Mouse (Mus musculus) natural killer cell, adult 2 months (primary cell): ENCODE data around the gene Hnrnph1.
A peak's percentile ranks its signal among the peaks of the same experiment; 100 is the strongest.

ENCODE experiments used
- DNase-seq, 2 experiments: peaks; one replicate each; pipeline ENCODE4 v3.0.0; 2022; ENCODE audit warnings: low spot score in 2 of 2

Hnrnph1 gene

DNA sequence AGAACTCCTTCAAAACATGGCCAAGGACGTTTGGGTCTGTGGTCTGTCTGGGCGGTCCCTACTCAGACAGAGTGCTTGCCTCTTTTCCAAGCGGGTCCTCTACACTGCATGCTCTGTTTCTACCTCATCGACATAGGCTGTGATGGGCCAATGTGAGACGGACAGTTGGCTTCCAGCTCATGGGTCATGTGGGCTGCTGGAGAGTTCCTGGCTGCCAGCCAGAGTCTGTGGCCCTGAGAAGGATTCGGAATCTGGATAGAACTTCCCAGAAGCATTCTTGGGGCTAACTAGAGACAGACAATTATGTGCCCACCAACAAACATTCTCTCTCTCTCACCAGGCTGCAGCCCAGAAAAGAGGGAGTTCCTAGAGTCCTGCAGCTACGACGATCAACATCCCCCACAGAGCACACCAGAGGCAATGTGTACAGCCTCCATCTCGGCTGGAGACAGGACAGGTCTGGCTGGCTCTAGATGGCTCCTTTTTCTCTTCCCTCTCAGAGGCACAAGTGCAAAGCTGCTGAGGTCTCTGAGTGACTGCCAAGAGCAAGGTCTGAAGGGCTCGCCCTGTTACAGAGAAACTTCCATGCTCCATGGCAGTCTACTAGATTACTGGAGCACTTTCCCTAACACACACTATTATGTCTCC lies 26.7 kb downstream of the Hnrnph1 start:
- no peak for DNase-seq

DNA sequence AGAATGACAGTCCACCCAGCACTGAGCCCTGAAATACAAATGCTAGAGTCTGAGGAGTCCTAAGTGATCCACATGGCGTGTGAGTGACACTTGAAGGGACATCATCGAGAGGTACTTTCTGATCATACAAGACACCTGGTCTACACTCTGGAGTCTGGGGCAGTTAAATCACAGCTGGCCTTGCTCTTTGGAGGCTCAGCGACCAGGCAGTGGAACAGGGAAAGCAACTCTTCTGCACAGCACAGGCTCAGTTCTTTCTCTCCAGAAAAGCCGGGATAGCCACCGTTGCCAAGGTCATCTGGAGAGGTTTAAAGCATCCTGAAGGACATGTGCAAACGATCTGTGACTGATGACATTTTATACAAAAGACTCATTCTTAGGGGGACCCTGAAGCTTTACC lies 30.4 kb downstream of the Hnrnph1 start:
- DNase-seq = no peak

DNA sequence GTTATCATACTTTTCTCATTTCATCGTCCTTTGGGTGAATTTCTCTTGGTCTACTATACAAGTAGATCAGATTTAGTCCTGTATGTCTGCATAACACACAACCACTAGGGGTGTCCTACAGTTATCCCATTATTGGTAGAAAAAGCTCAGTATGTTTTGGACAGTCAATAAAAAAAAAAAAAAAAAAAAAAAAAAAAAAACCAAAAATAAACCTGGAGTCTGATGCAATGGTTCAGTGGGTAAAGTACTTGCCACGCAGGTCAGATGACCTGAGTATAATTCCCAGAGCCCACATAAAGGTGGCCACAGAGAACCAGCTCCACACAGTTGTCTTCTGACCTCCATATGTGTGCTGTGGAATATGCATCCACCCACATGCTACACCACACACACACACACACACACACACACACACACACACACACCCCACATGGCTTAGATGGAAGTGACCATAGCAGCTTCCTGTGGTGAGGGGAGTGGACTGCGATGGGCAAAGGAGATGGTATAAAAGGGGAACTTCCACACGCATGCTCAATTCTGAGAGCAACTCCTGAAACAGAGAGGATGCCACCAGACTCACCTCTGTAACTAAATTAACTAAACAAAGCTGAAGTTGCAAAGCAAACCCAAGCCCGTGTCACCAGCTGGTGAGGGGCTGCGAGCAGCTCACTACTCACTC lies 38.9 kb downstream of the Hnrnph1 start:
- DNase-seq = no peak

DNA sequence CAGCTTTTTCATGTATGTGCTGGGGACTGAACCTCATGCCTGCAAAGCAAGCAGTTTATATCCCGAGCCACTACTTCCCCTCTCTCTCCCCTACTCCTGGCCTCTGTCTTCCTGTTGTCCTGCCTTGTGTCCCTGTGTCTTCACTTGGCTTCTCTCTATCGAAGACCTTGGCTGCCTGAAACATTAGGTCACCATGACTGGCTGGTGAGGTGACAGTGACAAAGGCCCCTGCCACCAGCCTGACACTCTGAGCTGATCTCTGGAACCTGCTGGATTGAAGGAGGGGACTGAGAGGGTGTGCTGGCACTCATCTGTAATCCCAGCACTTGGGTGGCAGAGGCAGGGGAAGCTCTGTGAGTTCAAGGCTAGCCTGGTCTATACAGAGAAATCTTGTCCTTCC lies 41.1 kb downstream of the Hnrnph1 start:
- DNase-seq = no peak

DNA sequence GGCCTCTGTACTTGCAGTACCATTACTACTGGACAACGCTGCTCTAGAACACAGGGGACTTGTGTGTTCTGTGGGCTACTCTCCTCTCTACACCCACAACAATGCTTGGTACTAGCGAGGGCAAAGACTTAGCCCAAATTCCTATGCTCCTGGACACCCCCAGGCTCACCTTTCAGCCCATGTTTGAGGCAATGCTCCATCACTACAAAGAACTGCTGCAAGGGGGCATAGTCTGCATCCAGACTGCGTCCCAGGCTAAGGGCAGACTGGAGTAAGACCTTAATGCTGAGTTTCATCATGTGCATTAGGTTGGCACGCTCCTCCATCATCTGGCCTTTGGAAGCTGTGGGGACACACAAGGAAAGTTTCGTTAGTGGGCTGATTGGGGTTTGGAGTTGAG lies 44.7 kb downstream of the Hnrnph1 start:
- no peak for DNase-seq

DNA sequence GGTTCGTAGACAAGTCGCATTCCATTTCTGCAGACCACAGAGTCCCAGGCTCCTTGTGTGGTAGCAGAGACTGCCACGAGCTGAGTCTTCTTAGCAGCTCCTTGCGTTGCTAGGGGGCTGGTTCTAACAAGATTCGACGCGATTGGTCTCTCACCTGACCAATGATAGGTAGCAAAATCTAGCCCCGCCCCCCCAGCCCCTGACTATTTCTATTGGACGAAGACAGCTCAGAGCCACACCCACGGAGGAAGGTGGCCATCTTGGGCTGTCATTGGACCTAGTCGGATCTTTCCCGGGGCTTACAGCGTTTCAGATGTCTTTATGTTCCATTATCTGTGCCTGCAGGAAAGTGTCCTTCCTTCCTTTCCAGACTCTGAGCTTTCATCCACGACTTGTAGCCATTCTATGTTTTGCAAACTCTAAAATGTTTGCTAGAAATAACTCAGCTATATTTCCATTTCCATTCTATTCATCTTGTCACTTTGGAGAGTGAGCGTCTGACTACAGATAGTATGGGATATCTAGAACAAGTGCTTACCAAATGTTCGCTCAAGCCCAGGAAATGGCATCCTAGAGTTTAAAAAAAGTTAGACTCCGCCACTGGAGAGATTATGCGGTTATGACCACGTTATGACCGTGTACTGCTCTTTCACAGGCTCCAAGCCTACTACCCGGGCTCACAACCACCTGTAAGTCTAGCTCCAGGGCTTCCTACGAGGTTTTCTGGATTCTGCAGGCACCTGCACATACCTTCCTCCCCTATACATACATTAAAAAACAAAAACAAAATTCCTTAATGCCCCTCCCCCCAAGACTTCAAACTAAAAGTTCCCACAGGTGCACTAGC lies 45.4 kb downstream of the Hnrnph1 start:
- peak in 1 of 2 experiments; percentile 28 for DNase-seq

DNA sequence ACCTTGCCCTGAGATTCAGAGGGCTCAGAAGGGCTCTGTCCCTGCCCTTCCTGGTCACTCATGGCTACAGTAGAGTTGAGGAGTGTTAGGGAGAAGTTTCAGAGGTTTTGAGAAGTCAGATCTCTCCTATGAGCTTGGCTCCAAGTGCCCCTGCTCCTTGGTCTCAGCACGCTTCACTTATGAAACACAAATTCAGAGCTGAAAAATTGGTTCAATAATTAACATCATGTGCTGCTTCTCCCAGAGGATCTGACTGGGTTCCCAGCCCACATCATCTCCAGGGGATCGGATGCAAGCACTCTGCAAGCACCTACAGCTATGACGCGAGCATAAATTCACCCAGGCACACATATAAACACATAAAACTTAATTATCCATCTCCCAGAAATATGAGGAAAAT lies 49.3 kb downstream of the Hnrnph1 start:
- DNase-seq = no peak

DNA sequence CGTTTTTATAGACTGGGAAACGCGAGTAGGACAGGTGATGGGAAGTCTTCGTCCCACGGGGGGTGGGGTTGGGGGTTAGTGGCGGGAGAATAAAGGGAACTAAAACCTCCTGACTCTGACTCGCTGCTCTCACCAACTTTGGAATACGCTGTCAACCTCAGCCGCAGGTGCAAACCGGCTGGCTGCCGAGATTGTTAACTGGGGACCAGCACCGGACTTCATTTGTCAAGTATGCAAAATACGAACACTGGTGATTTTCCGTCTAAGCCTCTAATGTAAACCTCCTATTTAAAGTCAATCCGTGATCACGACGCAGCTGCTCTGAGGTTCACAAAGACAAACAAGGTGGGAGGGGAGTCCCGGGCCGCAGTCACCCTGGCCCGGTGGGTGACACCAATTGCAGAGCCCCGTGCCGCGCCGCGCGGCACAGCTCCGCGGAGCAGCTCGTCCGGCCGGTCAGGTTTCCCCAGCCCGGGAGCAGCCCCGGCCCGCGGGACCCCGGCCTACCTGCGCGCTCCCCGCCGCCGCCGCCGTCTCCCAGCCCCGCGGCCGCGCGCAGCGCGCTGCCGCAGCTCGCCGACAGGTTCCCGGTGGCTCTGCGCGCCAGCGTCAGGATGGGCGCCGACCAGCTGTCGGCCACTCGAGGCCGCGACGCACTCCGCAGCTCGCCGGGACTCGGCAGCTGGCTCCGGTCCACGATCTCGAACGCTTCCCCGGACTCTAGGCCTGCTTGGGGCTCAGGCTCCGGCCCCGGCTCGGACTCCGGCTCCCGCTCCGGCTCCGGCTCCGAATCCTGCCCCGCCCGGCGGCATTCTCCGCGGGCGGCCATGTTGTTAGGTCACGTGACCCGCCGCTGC lies 53.7 kb downstream of the Hnrnph1 start, which contains the start of gene Rufy1:
Gene Rufy1 (minus strand): TSS at position 849 of the 857 bp plus-strand sequence.
- peak; percentile 72 to 82 for DNase-seq

DNA sequence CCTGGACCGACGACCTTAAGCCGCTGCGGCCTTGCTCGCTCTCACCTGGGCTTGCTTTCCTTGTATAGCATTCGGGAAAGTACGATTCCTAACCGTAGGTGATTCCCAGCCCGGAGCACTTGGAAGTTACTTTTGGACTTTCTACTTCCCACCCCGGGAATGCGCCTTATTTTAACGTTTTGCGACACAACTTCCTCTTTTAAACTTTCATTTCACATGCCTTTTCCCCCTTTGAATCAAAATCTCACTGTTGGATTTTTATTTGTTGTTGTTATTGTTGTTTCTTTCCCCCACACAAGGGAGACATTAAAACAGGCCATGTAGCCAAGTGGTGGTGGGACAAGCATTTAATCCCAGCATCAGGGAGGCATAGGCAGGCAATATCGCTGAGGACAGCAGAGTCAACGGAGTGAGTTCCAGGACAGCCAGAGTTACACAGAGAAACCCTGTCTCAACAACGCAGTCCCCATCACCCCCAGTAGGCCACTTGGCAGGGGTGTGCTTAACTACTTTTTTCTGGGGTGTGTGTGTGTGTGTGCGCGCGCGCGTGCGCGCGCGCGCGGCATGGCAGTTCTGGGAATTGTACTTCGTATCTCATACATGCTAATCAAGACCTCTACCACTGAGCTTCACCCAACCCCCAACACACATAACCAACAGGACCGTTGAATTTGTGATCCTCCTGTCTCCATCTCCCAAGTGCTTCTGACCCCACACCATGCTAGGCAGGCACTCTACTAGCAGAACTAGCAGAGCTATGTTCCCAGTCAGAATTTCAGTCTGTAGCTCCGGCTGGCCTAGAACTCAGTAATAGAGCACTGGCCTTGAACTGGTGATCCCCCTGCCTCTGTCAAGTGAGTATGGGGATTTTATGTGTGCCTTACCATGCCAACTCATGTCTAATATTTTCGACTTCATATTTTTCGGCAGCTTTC lies 54.6 kb downstream of the Hnrnph1 start:
- no peak for DNase-seq

DNA sequence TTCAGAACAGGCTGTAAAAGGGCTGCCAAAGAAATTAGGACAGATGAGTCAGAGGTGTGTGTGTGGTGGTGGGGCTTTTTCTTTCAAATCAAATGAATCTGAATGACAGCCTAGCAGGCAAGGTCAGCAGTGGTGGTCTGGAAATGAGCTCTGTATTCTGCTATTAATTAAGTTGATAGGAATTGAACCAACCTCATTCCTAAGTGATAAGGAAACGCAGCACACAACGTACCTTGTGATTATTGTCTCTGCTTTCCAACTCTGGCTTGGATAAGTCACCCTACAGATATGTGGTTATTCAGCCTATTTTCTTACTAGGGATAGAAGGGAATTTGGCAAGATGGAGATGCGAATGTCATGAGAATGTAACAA lies 55.3 kb downstream of the Hnrnph1 start:
- DNase-seq = no peak

DNA sequence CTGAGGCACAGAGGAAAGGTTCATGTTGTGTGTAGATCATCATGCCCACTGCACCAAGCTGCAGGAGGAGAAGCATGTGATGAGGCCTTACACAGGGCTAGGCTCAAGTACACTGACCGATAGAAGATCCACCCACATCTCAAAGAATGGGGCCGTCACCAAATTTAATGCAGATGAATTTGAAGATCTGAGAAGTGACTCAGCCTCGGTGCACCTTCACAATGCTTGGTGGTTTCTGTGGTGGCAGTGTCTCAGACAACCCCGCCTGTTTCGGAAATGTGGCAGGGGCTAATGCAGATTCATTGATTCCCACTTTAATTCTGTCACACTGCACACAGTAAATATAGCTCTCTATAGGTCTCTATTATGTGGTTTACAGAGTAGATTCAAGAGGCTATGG lies 56.1 kb downstream of the Hnrnph1 start:
- DNase-seq = peak; percentile 10 to 48
